Mouse (Mus musculus): ENCODE measurements at regions not wholly inside any gene's neighbourhood (a gene's known extent, or its start where the extent isn't known, plus 50 kb on each side); places are given as distances from the start of the nearest gene placed in this dataset.

GRCm38 (mm10) chr16:5523402-5524021 lies 267.7 kb upstream of the Eef2kmt start:
- no peak for TF ChIP-seq CTCF (IDR thresholded peaks at IDR 0.05; ENCODE audit: low read depth)
- no peak for TF ChIP-seq EP300 (optimal IDR thresholded peaks at IDR 0.05)

Measured in stomach, postnatal 0 days (tissue).